Mouse (Mus musculus) CD4-positive naive resting alpha-beta T cell, adult 76 days (primary cell): ENCODE measurements around the gene Nkx1-1. TPM values are rescaled to one million over a fixed set of nuclear protein-coding genes. Genes with fewer than 3 reads are reported as not detected.

Experiments
- total RNA-seq: library from RNA; stranded (reverse); gene quantifications from one replicate; pipeline ENCODE4 v1.2.4, GENCODE M21; 2023

Gene Nkx1-1
- total RNA-seq: not detected

GRCm38 (mm10) chr5:33433201-33434138, at the start of gene Nkx1-1:
Gene Nkx1-1 (minus strand): TSS chr5:33433976.

Other genes starting within 250 kb of the Nkx1-1 start
- 1.7 TPM for gene Spon2, start 215.5 kb downstream of the Nkx1-1 start, total RNA-seq
- gene Ctbp1, start 159.0 kb downstream of the Nkx1-1 start, total RNA-seq: 213 TPM
- gene Maea, start 98.5 kb downstream of the Nkx1-1 start, total RNA-seq: 66.0 TPM
- gene Uvssa, start 55.4 kb downstream of the Nkx1-1 start, total RNA-seq: 24.3 TPM
- 46.0 TPM for gene Fam53a, start 195.7 kb upstream of the Nkx1-1 start, total RNA-seq
- gene Gm9903, start 195.9 kb upstream of the Nkx1-1 start, total RNA-seq: 0.64 TPM
- gene Slbp, start 218.6 kb upstream of the Nkx1-1 start, total RNA-seq: 66.6 TPM
- 11.1 TPM for gene Tacc3, start 224.2 kb upstream of the Nkx1-1 start, total RNA-seq
- 10.3 TPM for gene Tmem129, start 224.4 kb upstream of the Nkx1-1 start, total RNA-seq